25 mouse cellular contexts compared by ENCODE assay signal in the genomic region with DNA sequence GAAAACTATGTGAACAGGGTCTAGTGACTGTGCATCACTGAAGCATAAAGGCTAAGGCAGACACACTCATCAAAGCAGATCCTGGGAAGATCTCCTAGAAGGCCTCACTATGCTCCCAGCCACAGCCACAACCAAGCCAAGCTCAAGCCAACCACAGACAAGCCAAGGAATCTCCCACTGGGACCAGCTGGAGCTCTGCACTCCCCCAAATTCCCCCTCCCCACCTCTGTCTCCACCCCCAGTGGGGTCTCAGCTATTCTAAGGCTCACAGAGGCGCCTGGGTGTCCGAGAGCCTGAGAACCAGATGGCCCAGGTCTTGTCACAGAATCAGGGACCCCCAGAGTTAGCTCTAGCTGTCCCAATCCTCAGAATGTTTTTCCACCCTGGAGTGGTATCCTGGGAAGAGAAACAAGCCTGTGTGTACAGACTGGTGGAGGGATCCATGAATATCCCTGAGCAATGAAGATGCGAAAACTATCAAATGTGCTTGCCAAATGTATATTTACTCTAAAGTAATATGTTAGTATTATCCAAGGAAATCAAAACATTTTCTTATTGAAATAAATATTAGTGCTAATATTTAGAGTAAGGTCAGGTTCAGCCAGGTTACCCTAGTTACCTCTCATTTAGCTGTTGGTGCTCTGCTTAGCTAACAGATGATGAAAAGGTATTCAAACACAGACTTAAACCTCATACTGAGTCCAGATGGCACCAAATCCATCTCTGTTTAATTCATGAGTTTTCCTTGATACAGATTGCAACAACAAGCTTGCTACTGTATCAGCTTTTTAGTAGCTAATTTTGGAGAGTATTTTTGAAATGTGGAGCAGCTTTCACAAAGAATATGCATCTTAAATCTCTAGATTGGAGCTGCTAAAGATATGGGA.
DNase-seq lines count a peak whose midpoint lies in the region; ATAC-seq and TF ChIP-seq lines count a peak whose summit lies in the region.
"Had no signal": no experiment of that assay in that cellular context is flagged by ENCODE, and none has a peak within 500 bp of the region (broad histone marks: within the 10 kb centered on the region; RNA-seq: fewer than 3 reads in every experiment).

No protein-coding gene starts in this region.

- WGBS in hindbrain, postnatal 0 days, result 65% methylated on average over 3 of the region's 3 CpGs
- 54% methylated on average over 3 of the region's 3 CpGs for WGBS in hindbrain, embryonic 12.5 days
- 59% methylated on average over 3 of the region's 3 CpGs for WGBS in midbrain, embryonic 15.5 days
- WGBS in midbrain, embryonic 10.5 days, result 65% methylated on average over 3 of the region's 3 CpGs

- H3K27ac ChIP-seq in hindbrain, postnatal 0 days, result no peak overlapping the region
- H3K27ac ChIP-seq in hindbrain, embryonic 12.5 days, result no peak overlapping the region
- H3K27ac ChIP-seq in midbrain, embryonic 15.5 days, result no peak overlapping the region
- H3K27ac ChIP-seq in midbrain, embryonic 10.5 days (replicated peaks), result no peak overlapping the region
- H3K27ac ChIP-seq: embryonic facial prominence, embryonic 12.5 days; left cerebral cortex, adult 2 months; macrophage; midbrain, embryonic 13.5 days; neural tube, embryonic 13.5 days had no signal

- no peak for TF ChIP-seq CTCF in hindbrain, postnatal 0 days (IDR thresholded peaks at IDR 0.05; ENCODE audit: low read depth)

- H3K27me3 ChIP-seq in hindbrain, postnatal 0 days (ENCODE audit: insufficient read depth, low read length), result no peaks in the 10 kb centered on the region
- H3K27me3 ChIP-seq in hindbrain, embryonic 12.5 days, result no peaks in the 10 kb centered on the region
- H3K27me3 ChIP-seq in midbrain, embryonic 15.5 days (replicated peaks), result no peaks in the 10 kb centered on the region
- H3K27me3 ChIP-seq in midbrain, embryonic 10.5 days (ENCODE audit: low read depth, poor library complexity, severe bottlenecking), result no peaks in the 10 kb centered on the region
- H3K27me3 ChIP-seq: embryonic facial prominence, embryonic 12.5 days; heart, embryonic 12.5 days; midbrain, embryonic 13.5 days; neural tube, embryonic 13.5 days had no signal

- no peak overlapping the region for H3K9ac ChIP-seq in hindbrain, postnatal 0 days (replicated peaks; ENCODE audit: low read length)
- no peak overlapping the region for H3K9ac ChIP-seq in hindbrain, embryonic 12.5 days
- H3K9ac ChIP-seq in midbrain, embryonic 15.5 days, result no peak overlapping the region
- H3K9ac ChIP-seq: embryonic facial prominence, embryonic 12.5 days; heart, embryonic 12.5 days; midbrain, embryonic 13.5 days; neural tube, embryonic 13.5 days had no signal

- H3K4me1 ChIP-seq in hindbrain, postnatal 0 days (ENCODE audit: insufficient read depth, low read length), result no peaks in the 10 kb centered on the region
- no peaks in the 10 kb centered on the region for H3K4me1 ChIP-seq in hindbrain, embryonic 12.5 days
- no peaks in the 10 kb centered on the region for H3K4me1 ChIP-seq in midbrain, embryonic 15.5 days
- H3K4me1 ChIP-seq in midbrain, embryonic 10.5 days, result no peaks in the 10 kb centered on the region
- H3K4me1 ChIP-seq: embryonic facial prominence, embryonic 12.5 days; heart, embryonic 12.5 days; midbrain, embryonic 13.5 days; neural tube, embryonic 13.5 days had no signal

- H3K4me2 ChIP-seq in hindbrain, postnatal 0 days (ENCODE audit: low read depth, low read length), result no peak overlapping the region
- no peak overlapping the region for H3K4me2 ChIP-seq in hindbrain, embryonic 12.5 days (replicated peaks)
- no peak overlapping the region for H3K4me2 ChIP-seq in midbrain, embryonic 15.5 days
- H3K4me2 ChIP-seq: embryonic facial prominence, embryonic 12.5 days; heart, embryonic 12.5 days; midbrain, embryonic 13.5 days; neural tube, embryonic 13.5 days had no signal

- H3K9me3 ChIP-seq in hindbrain, postnatal 0 days (ENCODE audit: low read length), result no peaks in the 10 kb centered on the region
- H3K9me3 ChIP-seq in hindbrain, embryonic 12.5 days (replicated peaks), result no peaks in the 10 kb centered on the region
- H3K9me3 ChIP-seq in midbrain, embryonic 15.5 days, result no peaks in the 10 kb centered on the region
- H3K9me3 ChIP-seq in midbrain, embryonic 10.5 days (replicated peaks), result no peaks in the 10 kb centered on the region
- H3K9me3 ChIP-seq: embryonic facial prominence, embryonic 12.5 days; heart, embryonic 12.5 days; midbrain, embryonic 13.5 days; neural tube, embryonic 13.5 days had no signal

- no peak overlapping the region for H3K4me3 ChIP-seq in hindbrain, postnatal 0 days (ENCODE audit: low read length)
- H3K4me3 ChIP-seq in hindbrain, embryonic 12.5 days, result no peak overlapping the region
- no peak overlapping the region for H3K4me3 ChIP-seq in midbrain, embryonic 15.5 days
- H3K4me3 ChIP-seq in midbrain, embryonic 10.5 days, result no peak overlapping the region
- H3K4me3 ChIP-seq: embryonic facial prominence, embryonic 12.5 days; heart, embryonic 12.5 days; left cerebral cortex, adult 2 months; midbrain, embryonic 13.5 days; myocyte; neural tube, embryonic 13.5 days had no signal

- no peak for ATAC-seq in hindbrain, postnatal 0 days
- ATAC-seq in hindbrain, embryonic 12.5 days (ENCODE audit: low FRiP score), result no peak
- 0 out of 2 replicates have a peak, but pooled peaks have one; percentile 27 for ATAC-seq in midbrain, embryonic 15.5 days (replicated peaks)
- ATAC-seq: activated CD4-positive, CD25-positive, alpha-beta regulatory T cell, adult 4 months; inflammation-experienced regulatory T-cells, adult 6 months; midbrain, embryonic 13.5 days had no signal

- H3K36me3 ChIP-seq in hindbrain, postnatal 0 days (ENCODE audit: insufficient read depth, low read length), result no peaks in the 10 kb centered on the region
- H3K36me3 ChIP-seq in hindbrain, embryonic 12.5 days, result no peaks in the 10 kb centered on the region
- H3K36me3 ChIP-seq in midbrain, embryonic 15.5 days (replicated peaks), result no peaks in the 10 kb centered on the region
- H3K36me3 ChIP-seq in midbrain, embryonic 10.5 days, result no peaks in the 10 kb centered on the region
- H3K36me3 ChIP-seq: embryonic facial prominence, embryonic 12.5 days; heart, embryonic 12.5 days; midbrain, embryonic 13.5 days; neural tube, embryonic 13.5 days had no signal

- peak; percentile 39 to 53 for DNase-seq in cerebellum, postnatal 10 days
- no peak for DNase-seq in cerebellum, adult 9-11 months
- peak; percentile 16 for DNase-seq in hindbrain, postnatal 0 days (ENCODE audit: low spot score)
- no peak for DNase-seq in midbrain, embryonic 10.5 days (ENCODE audit: low spot score)
- DNase-seq in mesoderm, embryonic 11.5 days (ENCODE audit: low read depth, low spot score), result peak; percentile 6
- DNase-seq in lung, postnatal 4 days, result no peak
- DNase-seq: adrenal gland, postnatal 10 days; cerebellum, adult 9-10 months; gastrocnemius, postnatal 10 days; heart, postnatal 10 days; kidney, adult 8-10 months; kidney, postnatal 10 days; thymus, adult 18-20 months; thymus, postnatal 36 days had no signal

Comparison
In these comparisons a context has a peak if more than half of its experiments do, and no peak if none do; other contexts are left out.
1. DNase-seq: peak in cerebellum, postnatal 10 days (2 of 2), hindbrain, postnatal 0 days (single experiment) and mesoderm, embryonic 11.5 days (single experiment); none in cerebellum, adult 9-11 months (single experiment), midbrain, embryonic 10.5 days (single experiment) and lung, postnatal 4 days (0 of 2).